In the genomic region with DNA sequence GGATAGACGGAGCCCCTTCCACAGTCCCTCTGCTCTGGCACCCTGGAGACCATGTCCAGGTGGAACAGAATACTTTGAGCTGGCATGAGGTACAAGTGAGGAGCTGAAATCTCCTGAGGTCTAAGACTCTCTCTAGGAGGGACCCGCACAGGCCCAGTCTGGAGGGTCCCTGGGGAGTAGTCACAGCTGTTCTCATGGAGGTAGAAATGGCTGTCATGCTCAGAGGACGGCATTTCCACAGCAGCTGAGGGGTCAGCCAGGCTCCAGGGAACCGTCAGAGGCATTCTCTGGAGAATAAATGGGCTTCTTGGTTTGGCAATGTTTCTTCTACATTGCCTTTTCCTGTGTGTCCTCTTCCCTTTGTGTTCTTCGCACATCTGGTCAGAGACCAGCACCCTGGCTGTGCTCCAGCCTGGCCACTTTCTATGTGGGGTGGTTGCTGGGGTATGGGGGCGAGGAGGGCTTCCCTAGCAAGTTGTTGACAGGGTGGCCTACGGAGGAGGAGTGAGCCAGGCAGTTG, we compare ENCODE assay signal across 18 mouse cellular contexts.
"Had no signal": no experiment of that assay in that cellular context is flagged by ENCODE, and none has a peak within 500 bp of the region (broad histone marks: within the 10 kb centered on the region; RNA-seq: fewer than 3 reads in every experiment).

No protein-coding gene starts in this region.

- H3K4me2 ChIP-seq: intestine, embryonic 15.5 days; kidney, embryonic 15.5 days; liver, embryonic 13.5 days; midbrain, embryonic 12.5 days; midbrain, embryonic 15.5 days; neural tube, embryonic 12.5 days; stomach, embryonic 15.5 days had no signal

- DNase-seq: kidney, adult 11 months; kidney, adult 8-10 months; kidney, postnatal 10 days; kidney, postnatal 36 days; layer of hippocampus, postnatal 36 days; liver, embryonic 13.5 days; retina, postnatal 1 day; right cerebral cortex, postnatal 25 days; spleen, adult 18-20 months; thymus, postnatal 25 days had no signal

- ATAC-seq: intestine, embryonic 15.5 days; midbrain, embryonic 15.5 days had no signal

- H3K27ac ChIP-seq: intestine, embryonic 15.5 days; kidney, embryonic 15.5 days; left cerebral cortex, adult 2 months; liver, embryonic 13.5 days; macrophage; midbrain, embryonic 12.5 days; midbrain, embryonic 15.5 days; neural tube, embryonic 12.5 days; stomach, embryonic 15.5 days had no signal

- H3K36me3 ChIP-seq: intestine, embryonic 15.5 days; kidney, embryonic 15.5 days; liver, embryonic 13.5 days; midbrain, embryonic 12.5 days; midbrain, embryonic 15.5 days; neural tube, embryonic 12.5 days; stomach, embryonic 15.5 days had no signal

- H3K9me3 ChIP-seq: intestine, embryonic 15.5 days; kidney, embryonic 15.5 days; liver, embryonic 13.5 days; midbrain, embryonic 12.5 days; midbrain, embryonic 15.5 days; neural tube, embryonic 12.5 days; stomach, embryonic 15.5 days had no signal

- H3K27me3 ChIP-seq: intestine, embryonic 15.5 days; kidney, embryonic 15.5 days; liver, embryonic 13.5 days; midbrain, embryonic 12.5 days; midbrain, embryonic 15.5 days; neural tube, embryonic 12.5 days; stomach, embryonic 15.5 days had no signal

- H3K4me3 ChIP-seq: intestine, embryonic 15.5 days; kidney, embryonic 15.5 days; left cerebral cortex, adult 2 months; liver, embryonic 13.5 days; midbrain, embryonic 12.5 days; midbrain, embryonic 15.5 days; neural tube, embryonic 12.5 days; stomach, embryonic 15.5 days had no signal

- H3K4me1 ChIP-seq: intestine, embryonic 15.5 days; kidney, embryonic 15.5 days; liver, embryonic 13.5 days; midbrain, embryonic 12.5 days; midbrain, embryonic 15.5 days; neural tube, embryonic 12.5 days; stomach, embryonic 15.5 days had no signal

- H3K9ac ChIP-seq: intestine, embryonic 15.5 days; kidney, embryonic 15.5 days; liver, embryonic 13.5 days; midbrain, embryonic 12.5 days; midbrain, embryonic 15.5 days; neural tube, embryonic 12.5 days; stomach, embryonic 15.5 days had no signal
